Mouse (Mus musculus): Measurements from ENCODE around the gene Sptlc2. TPM values are rescaled to one million over a fixed set of nuclear protein-coding genes. Genes with fewer than 3 reads are reported as not detected.
"Not testable (repeated sequence)": the region's sequence is repeated elsewhere in the genome, so short reads cannot be mapped to it uniquely, and the experiment has no call there.

Sptlc2 gene
- total RNA-seq, 1 experiment from 2014 or later: 293 TPM

DNA sequence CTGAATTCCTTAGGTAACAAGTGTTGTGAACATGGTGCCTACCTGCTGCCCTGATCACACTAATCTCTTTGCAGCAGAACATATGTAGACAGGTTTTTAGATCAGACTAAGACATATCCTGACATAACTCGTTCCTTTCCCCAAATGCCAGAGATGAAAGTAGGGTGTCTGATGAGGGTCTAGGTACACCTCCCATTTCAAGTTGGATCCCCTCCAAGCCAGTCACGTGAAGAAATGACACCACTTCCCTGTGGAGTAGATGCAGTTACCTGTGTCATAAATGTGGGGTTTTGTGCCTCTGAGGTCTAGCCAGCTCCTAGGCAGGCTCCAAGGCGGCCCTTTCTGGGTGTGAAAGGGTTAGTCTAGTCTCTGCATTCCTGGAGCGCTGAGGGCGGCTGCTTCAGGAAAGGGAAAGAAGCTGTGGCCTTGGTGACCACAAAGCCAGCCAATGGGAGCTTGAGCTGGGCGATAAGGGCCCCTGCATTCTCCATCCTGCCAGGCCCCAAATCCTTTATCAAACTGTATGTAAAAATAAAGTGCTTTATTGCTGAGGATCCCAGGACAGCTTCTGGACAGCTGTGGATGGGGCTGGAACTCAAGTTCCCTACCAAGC is 109.9 kb downstream of the Sptlc2 start:
- DNase-seq: peak; percentile 26

DNA sequence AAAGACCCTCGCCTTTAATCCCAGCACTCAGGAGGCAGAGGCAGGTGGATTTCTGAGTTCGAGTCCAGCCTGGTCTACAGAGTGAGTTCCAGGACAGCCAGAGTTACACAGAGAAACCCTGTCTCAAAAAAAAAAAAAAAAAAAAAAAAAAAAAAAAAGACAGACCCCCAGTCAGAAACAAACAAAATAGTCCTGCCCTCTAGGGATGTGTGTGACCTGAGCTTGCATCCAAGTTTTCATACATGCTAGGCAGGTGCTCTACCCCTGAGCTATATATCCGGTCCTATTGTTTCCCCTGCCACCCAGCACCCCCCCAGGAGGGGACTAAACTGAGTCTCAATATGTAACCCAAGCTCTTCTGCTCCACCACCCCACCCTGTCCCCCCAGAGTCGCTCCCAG is 110.9 kb downstream of the Sptlc2 start:
- DNase-seq: not testable (repeated sequence)

DNA sequence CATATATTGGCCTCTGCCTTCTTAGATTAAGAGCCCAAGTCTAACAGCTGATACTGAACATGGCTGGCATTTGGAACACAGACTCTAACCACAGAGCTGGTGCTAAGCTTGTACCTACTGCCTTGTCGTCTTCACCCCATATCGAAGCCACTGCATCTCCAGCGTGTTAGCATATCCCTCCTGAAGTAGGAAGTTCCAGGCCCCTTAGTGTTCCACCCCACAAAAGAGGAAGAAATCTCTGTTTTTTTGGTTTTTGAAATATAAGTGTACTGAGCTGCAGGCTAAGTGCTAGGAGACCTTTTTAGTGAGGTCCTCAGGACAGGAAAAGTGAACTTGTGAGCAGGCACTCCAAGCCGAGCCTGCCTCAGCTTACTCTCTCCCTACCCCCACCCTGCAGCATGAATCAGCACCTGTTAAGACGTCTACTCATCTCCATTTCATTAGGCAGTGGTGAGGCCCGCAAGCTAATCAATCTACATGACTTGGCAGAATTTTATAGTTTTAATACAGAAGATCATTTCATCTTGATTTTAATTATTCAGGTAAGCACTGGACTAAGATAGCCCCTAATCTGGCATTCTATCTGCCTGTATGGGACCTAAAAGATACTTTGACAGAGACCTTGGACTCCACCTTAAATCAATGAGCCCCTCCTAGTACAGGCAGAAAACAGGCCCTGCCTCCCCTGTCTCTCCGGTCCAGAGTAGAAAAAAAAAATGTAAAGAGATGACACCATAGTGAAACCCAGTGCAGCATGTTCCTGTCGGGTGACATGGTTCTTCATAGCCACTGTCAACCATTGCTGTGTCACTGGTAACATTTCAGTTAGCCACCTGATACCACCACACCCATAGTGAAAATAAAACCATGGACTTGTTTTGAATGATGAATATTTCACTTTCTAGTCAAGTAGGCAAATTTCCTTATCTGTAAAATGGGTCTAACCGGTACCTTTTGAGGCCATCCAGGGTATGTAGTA is 113.0 kb downstream of the Sptlc2 start:
- no peak for DNase-seq

DNA sequence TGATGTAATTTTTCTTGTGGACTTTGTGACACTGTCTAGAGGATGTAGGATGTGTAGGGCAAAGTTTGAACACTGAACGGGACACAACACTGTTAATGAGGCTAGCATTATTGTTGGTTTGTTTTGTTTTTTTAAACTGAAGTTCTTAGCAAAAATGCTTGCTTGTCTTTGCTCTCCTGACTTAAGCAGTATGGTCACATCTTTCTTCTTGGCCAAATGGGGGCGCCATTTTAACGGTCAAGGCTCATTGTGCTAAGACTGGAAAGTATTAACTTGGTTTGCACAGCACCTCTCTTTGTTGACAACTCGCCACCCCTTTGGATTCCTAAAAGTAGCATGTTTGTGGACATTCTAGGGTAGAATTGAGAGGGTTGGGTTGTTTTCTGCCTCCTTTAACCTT is 120.5 kb downstream of the Sptlc2 start:
- DNase-seq: peak; percentile 19

DNA sequence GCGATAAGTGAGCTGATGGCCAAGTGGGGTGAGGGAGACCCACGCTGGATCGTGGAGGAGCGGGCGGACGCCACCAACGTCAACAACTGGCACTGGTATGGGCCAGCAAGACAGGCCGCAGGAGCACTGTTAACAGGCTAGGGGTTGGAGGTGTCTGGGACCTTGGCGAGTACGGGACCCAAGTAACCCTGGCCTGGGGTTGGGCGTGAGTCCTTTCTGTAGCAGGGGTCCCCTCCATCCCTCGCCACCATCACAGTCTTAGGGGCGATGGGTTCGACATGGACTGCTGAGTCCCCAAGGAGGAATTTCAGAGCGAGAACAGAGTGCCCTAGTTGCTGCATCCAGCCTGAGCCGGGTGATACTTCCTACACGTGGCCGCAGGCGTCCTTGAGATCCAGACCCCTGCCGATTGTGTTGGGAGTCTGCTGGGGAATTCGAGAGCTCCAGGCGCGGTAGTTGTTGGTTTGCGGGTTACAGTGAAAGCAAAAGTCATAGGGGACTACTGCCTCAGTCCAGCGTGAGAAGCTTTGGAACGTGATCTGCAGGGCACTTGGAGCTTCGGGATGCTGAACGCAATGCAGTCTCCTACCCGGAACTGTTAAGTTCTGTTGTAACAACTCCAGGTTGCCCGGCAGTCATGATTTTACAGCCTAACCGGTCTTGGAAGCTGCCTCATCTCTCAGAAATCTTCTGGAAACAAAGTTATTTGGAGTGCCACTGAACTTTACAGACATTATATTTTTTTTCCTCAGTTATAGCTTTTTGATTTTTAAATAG is 121.1 kb downstream of the Sptlc2 start:
- DNase-seq: no peak

DNA sequence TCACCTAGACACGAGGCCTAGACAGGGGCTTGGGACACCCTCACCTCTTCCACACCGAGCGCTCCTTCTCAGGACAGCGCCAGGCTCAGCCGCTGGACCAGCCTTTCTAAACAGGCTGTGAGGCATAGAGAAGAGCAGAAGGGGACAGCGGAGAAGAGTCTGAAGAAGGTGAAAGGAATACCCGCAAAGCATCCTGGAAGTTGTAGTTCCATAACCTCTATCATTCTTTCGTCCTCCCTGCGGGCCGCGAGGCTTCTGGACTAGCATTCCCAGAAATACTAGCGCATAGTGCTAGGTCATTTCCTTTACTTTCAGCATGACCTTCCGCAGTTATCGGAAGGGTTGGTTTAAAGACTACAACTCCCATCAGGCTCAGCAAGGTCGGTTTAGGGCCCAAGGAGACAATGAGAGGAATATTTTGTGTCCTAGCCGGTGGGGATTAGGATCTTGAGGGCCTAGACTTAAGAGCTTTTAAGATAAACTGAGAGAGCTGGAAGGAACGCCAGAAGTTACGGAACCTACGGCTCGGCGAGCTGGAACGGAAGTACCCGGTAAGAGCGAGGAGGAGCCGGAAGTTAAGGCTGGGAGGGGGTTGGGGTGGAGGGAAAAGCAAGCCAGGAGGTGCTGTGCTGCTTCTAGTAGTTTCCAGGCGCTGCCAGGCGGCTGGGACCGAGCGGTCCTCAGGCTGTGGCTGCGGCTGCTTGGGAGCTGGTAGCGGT is 121.9 kb downstream of the Sptlc2 start, which contains the start of the genes Vipas39 and Ahsa1:
Gene Vipas39 (minus strand): TSS at position 149 of the 719 bp plus-strand sequence.
Gene Ahsa1 (plus strand): TSS at position 372 of the 719 bp plus-strand sequence.
- DNase-seq: peak; percentile 77

DNA sequence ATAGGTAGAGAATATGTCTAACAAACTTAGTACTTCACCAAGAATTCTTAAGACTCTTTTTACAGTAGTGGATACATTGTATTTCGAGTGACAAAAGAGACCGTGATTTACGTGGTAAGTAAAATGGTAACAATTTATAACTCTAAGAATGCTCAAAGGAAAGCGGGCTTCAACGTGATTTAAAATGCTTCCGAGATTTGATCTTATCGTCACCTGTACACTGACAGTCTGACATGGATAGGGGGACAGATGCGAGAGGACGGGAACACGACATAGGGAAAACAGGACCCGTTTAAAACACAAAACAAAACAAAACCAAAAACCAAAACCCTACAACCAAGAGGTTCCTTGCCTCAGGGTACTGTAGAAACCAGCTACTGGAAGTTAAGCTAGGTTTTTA is 122.7 kb downstream of the Sptlc2 start:
- no peak for DNase-seq

DNA sequence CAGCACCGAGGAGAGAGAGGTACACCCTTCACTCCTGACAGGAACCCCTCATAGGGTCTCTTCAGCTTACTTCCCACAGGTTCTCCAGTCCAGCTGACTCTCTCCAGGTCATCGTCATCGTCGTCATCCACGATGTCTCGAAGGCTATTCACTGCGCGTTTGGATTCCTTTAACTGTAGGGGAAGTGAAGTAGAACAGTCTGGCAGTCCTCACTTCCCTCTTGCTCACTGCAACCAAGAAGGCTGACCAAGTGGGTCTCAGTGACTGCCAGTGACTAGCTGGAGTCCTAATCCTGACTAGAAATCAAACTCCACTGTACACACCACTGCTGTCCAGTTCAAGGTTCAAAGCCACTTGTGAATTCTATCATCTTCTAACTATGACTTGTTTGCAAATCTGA is 127.6 kb downstream of the Sptlc2 start:
- DNase-seq: no peak

DNA sequence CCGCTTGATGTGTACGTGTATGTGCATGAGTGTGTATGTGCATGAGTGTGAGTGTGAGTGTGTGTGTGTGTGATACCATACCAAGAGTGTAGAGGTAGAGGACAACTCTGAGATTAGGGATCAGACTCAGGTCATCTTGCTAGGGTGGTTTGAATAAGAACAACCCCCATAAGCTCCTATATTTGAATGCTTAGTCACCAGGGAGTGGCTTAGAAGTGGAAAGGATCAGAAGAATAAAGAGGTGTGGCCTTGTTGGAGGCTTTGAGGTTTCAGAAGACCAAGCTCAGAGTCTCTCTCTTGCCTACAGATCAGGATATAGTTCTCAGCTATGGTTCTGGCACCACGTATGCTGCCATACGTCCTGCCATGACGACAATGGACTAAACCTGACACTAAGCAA is 131.5 kb downstream of the Sptlc2 start:
- DNase-seq: no peak

Small RNAs within 50 kb of the gene (microRNA-seq; reads per million reads assigned to microRNA genes)
- gene Gm47293 (0 reads per million in 2 experiments), gene Mir3068 (94.7 to 144 reads per million in 2 experiments)

Other genes with a start within 250 kb of the Sptlc2 start
- gene Gstz1, start 241.2 kb downstream of the Sptlc2 start, total RNA-seq (2021): 106 and 112 TPM in 2 replicates
- gene Pomt2, start 240.4 kb downstream of the Sptlc2 start, total RNA-seq (2021): 13.7 and 17.7 TPM in 2 replicates
- gene Samd15, start 188.6 kb downstream of the Sptlc2 start, total RNA-seq (2021): 2.8 TPM in 2 replicates
- 31.6 and 38.5 TPM in 2 replicates for gene Tmed8, start 187.9 kb downstream of the Sptlc2 start, total RNA-seq (2021)
- 0.52 and 0.76 TPM in 2 replicates for gene Noxred1, start 149.6 kb downstream of the Sptlc2 start, total RNA-seq (2021)
- gene Vipas39, start 122.1 kb downstream of the Sptlc2 start, total RNA-seq (2021): 36.4 and 36.7 TPM in 2 replicates
- 166 and 209 TPM in 2 replicates for gene Ahsa1, start 121.9 kb downstream of the Sptlc2 start, total RNA-seq (2021)
- not detected in 2 replicates for gene Ism2, start 88.7 kb downstream of the Sptlc2 start, total RNA-seq (2021)
- 146 and 153 TPM in 2 replicates for gene Slirp, start 55.5 kb upstream of the Sptlc2 start, total RNA-seq (2021)
- gene Alkbh1, start 55.7 kb upstream of the Sptlc2 start, total RNA-seq (2021): 20.4 and 23.6 TPM in 2 replicates
- 67.9 and 83.8 TPM in 2 replicates for gene Snw1, start 83.9 kb upstream of the Sptlc2 start, total RNA-seq (2021)
- gene Gm5788, start 106.4 kb upstream of the Sptlc2 start, total RNA-seq (2021): not detected in 2 replicates
- not detected in 2 replicates for gene Gm8300, start 126.0 kb upstream of the Sptlc2 start, total RNA-seq (2021)
- gene Oog1, start 214.3 kb upstream of the Sptlc2 start, total RNA-seq (2021): not detected in 2 replicates
- not detected in 2 replicates for gene Gm4027, start 230.5 kb upstream of the Sptlc2 start, total RNA-seq (2021)